Mouse (Mus musculus): ENCODE data around the gene Flt4. TPM values are rescaled to one million over a fixed set of nuclear protein-coding genes. Genes with fewer than 3 reads are reported as not detected.

Flt4 gene
- total and polyA plus RNA-seq, 3 experiments = 0.08 to 0.13 TPM; not detected in 1

GRCm38 (mm10) chr11:49673433-49673832 is 64.4 kb downstream of the Flt4 start:
- H3K4me1 ChIP-seq (ENCODE audit: control insufficient read depth in 1 of 2, insufficient read depth in 2 of 2, low read length in 2 of 2) = no peaks in the 10 kb centered on the region
- H3K27me3 ChIP-seq (ENCODE audit: control insufficient read depth in 1 of 2, insufficient read depth in 2 of 2, low read length in 2 of 2) = no peaks in the 10 kb centered on the region
- no peaks in the 10 kb centered on the region for H3K79me2 ChIP-seq (ENCODE audit: control insufficient read depth, insufficient read depth, low read length, poor library complexity)
- TF ChIP-seq RAD21 (IDR thresholded peaks at IDR 0.05; ENCODE audit: low read depth, low read length) (no peak), POLR2A (IDR thresholded peaks at IDR 0.05; ENCODE audit: control insufficient read depth in 1 of 2, insufficient read depth in 1 of 2, low read depth in 1 of 2, low read length in 2 of 2, poor library complexity in 1 of 2) (no peak), SIN3A (IDR thresholded peaks at IDR 0.05; ENCODE audit: low read length) (no peak), MYC (IDR thresholded peaks at IDR 0.05; ENCODE audit: low read depth, low read length) (no peak), TCF12 (IDR thresholded peaks at IDR 0.05; ENCODE audit: low read depth, low read length) (no peak), SMC3 (IDR thresholded peaks at IDR 0.05; ENCODE audit: low read depth, low read length) (no peak), ETS1 (IDR thresholded peaks at IDR 0.05; ENCODE audit: low read depth, low read length) (no peak), CTCF (IDR thresholded peaks at IDR 0.05 in 2 of 3, conservative IDR thresholded peaks at IDR 0.05 in 1 of 3; ENCODE audit: control insufficient read depth in 1 of 3, insufficient read depth in 1 of 3, low read depth in 2 of 3, low read length in 3 of 3, poor library complexity in 1 of 3, severe bottlenecking in 1 of 3) (no peak), CHD1 (IDR thresholded peaks at IDR 0.05; ENCODE audit: low read depth, low read length) (no peak), GATA1 (IDR thresholded peaks at IDR 0.05; ENCODE audit: low read depth, low read length) (no peak), ELF1 (IDR thresholded peaks at IDR 0.05; ENCODE audit: low read depth, low read length) (no peak), UBTF (IDR thresholded peaks at IDR 0.05; ENCODE audit: borderline replicate concordance, insufficient read depth, low read depth, low read length) (no peak), ZKSCAN1 (IDR thresholded peaks at IDR 0.05; ENCODE audit: low read depth, low read length) (no peak)
- no peak overlapping the region for H3K9ac ChIP-seq (ENCODE audit: control insufficient read depth, low read depth, low read length, poor library complexity, severe bottlenecking)
- no peaks in the 10 kb centered on the region for H3K9me3 ChIP-seq (replicated peaks; ENCODE audit: insufficient read depth, low read length)
- no peak for DNase-seq (ENCODE audit: low read depth, low spot score)
- peaks cover 0 to 59% of the 10 kb centered on the region in 2 experiments; a peak in 2 of 4 replicates for H3K36me3 ChIP-seq (ENCODE audit: control insufficient read depth in 1 of 2, insufficient read depth in 2 of 2, low read length in 2 of 2)
- H3K27ac ChIP-seq (ENCODE audit: control insufficient read depth, low read depth, low read length) = no peak overlapping the region
- H3K4me3 ChIP-seq (ENCODE audit: control insufficient read depth in 1 of 2, insufficient read depth in 1 of 2, low read depth in 2 of 2, low read length in 2 of 2) = no peak overlapping the region

- H3K27ac ChIP-seq (ENCODE audit: control insufficient read depth, low read depth, low read length) = no peak overlapping the region
- H3K9me3 ChIP-seq (replicated peaks; ENCODE audit: insufficient read depth, low read length) = no peaks in the 10 kb centered on the region
- no peak overlapping the region for H3K9ac ChIP-seq (ENCODE audit: control insufficient read depth, low read depth, low read length, poor library complexity, severe bottlenecking)
- peaks cover 24 to 84% of the 10 kb centered on the region in 2 experiments for H3K36me3 ChIP-seq (ENCODE audit: control insufficient read depth in 1 of 2, insufficient read depth in 2 of 2, low read length in 2 of 2)
- peaks cover 0 to 19% of the 10 kb centered on the region in 2 experiments; a peak in 3 of 4 replicates for H3K4me1 ChIP-seq (ENCODE audit: control insufficient read depth in 1 of 2, insufficient read depth in 2 of 2, low read length in 2 of 2)
- DNase-seq (ENCODE audit: low read depth, low spot score) = no peak
- H3K79me2 ChIP-seq (ENCODE audit: control insufficient read depth, insufficient read depth, low read length, poor library complexity) = peaks cover 1% of the 10 kb centered on the region; the same call in 1 of the 2 replicates
- no peak for TF ChIP-seq MYC (IDR thresholded peaks at IDR 0.05; ENCODE audit: low read depth, low read length)
- TF ChIP-seq MAX (IDR thresholded peaks at IDR 0.05; ENCODE audit: low read length) = no peak
- no peak for TF ChIP-seq MYB (IDR thresholded peaks at IDR 0.05; ENCODE audit: low read depth, low read length)
- TF ChIP-seq KAT2A (conservative IDR thresholded peaks at IDR 0.05; ENCODE audit: low read depth, low read length) = no peak
- TF ChIP-seq MEF2A (IDR thresholded peaks at IDR 0.05; ENCODE audit: extremely low read depth, insufficient replicate concordance, low read depth, low read length, poor library complexity, severe bottlenecking) = no peak
- no peak for TF ChIP-seq ZNF384 (IDR thresholded peaks at IDR 0.05; ENCODE audit: low read depth, low read length)
- TF ChIP-seq CHD1 (IDR thresholded peaks at IDR 0.05; ENCODE audit: low read depth, low read length) = no peak
- TF ChIP-seq JUND (IDR thresholded peaks at IDR 0.05; ENCODE audit: low read depth, low read length) = no peak
- TF ChIP-seq EP300 (IDR thresholded peaks at IDR 0.05; ENCODE audit: low read depth in 1 of 2, low read length in 2 of 2) = no peak
- no peak for TF ChIP-seq RAD21 (IDR thresholded peaks at IDR 0.05; ENCODE audit: low read depth, low read length)
- TF ChIP-seq CHD2 (IDR thresholded peaks at IDR 0.05; ENCODE audit: low read length) = no peak
- no peak for TF ChIP-seq SMC3 (IDR thresholded peaks at IDR 0.05; ENCODE audit: low read depth, low read length)
- no peak overlapping the region for H3K4me3 ChIP-seq (ENCODE audit: control insufficient read depth in 1 of 2, insufficient read depth in 1 of 2, low read depth in 2 of 2, low read length in 2 of 2)
- no peaks in the 10 kb centered on the region for H3K27me3 ChIP-seq (ENCODE audit: control insufficient read depth in 1 of 2, insufficient read depth in 2 of 2, low read length in 2 of 2)
Observed at GRCm38 (mm10) chr11:49684237-49684973, 75.3 kb downstream of the Flt4 start.

Data from MEL (cell line).